In genomic region chr7:141123517-141123856, GRCm38 (mm10) we compare ENCODE assay signal across 8 mouse cellular contexts. TPM values are rescaled to one million over a fixed set of nuclear protein-coding genes. Genes with fewer than 3 reads are reported as not detected.
DNase-seq lines count a peak whose midpoint lies in the region; ATAC-seq and TF ChIP-seq lines count a peak whose summit lies in the region.

No protein-coding gene starts in this region.

- TF ChIP-seq CTCF in MEL (IDR thresholded peaks at IDR 0.05 in 2 of 3, conservative IDR thresholded peaks at IDR 0.05 in 1 of 3; ENCODE audit: control insufficient read depth in 1 of 3, insufficient read depth in 1 of 3, low read depth in 2 of 3, low read length in 3 of 3, poor library complexity in 1 of 3, severe bottlenecking in 1 of 3) = no peak

- no peaks in the 10 kb centered on the region for H3K9me3 ChIP-seq in heart, embryonic 16.5 days (replicated peaks; ENCODE audit: control insufficient read depth, low read length)
- no peaks in the 10 kb centered on the region for H3K9me3 ChIP-seq in MEL (replicated peaks; ENCODE audit: insufficient read depth, low read length)
- no peaks in the 10 kb centered on the region for H3K9me3 ChIP-seq in hindbrain, embryonic 10.5 days
- no peaks in the 10 kb centered on the region for H3K9me3 ChIP-seq in midbrain, embryonic 10.5 days (replicated peaks)

- H3K4me2 ChIP-seq in heart, embryonic 16.5 days (ENCODE audit: low read depth, low read length) = peak overlapping the region; percentile 90

- TF ChIP-seq RAD21 in MEL (IDR thresholded peaks at IDR 0.05; ENCODE audit: low read depth, low read length) = no peak

- H3K9ac ChIP-seq in heart, embryonic 16.5 days (ENCODE audit: low read length) = peak overlapping the region; percentile 88
- H3K9ac ChIP-seq in MEL (ENCODE audit: control insufficient read depth, low read depth, low read length, poor library complexity, severe bottlenecking) = peak overlapping the region; percentile 71

- WGBS in heart, embryonic 16.5 days = 4% methylated on average over 15 of the region's 15 CpGs
- 3% methylated on average over 15 of the region's 15 CpGs for WGBS in hindbrain, embryonic 10.5 days
- WGBS in midbrain, embryonic 10.5 days = 2% methylated on average over 15 of the region's 15 CpGs

- no peaks in the 10 kb centered on the region for H3K79me2 ChIP-seq in MEL (ENCODE audit: control insufficient read depth, insufficient read depth, low read length, poor library complexity)

- peak overlapping the region; percentile 93 for H3K27ac ChIP-seq in heart, embryonic 16.5 days (ENCODE audit: low read length)
- no peak overlapping the region for H3K27ac ChIP-seq in MEL (ENCODE audit: control insufficient read depth, low read depth, low read length)
- H3K27ac ChIP-seq in hindbrain, embryonic 10.5 days = peak overlapping the region; percentile 87
- peak overlapping the region; percentile 89 for H3K27ac ChIP-seq in midbrain, embryonic 10.5 days (replicated peaks)

- no peaks in the 10 kb centered on the region for H3K36me3 ChIP-seq in heart, embryonic 16.5 days (ENCODE audit: control insufficient read depth, insufficient read depth)
- peaks cover 0 to 23% of the 10 kb centered on the region in 2 experiments; a peak in 2 of 4 replicates for H3K36me3 ChIP-seq in MEL (ENCODE audit: control insufficient read depth in 1 of 2, insufficient read depth in 2 of 2, low read length in 2 of 2)
- H3K36me3 ChIP-seq in hindbrain, embryonic 10.5 days = no peaks in the 10 kb centered on the region
- no peaks in the 10 kb centered on the region for H3K36me3 ChIP-seq in midbrain, embryonic 10.5 days

- no peak for DNase-seq in heart, postnatal 4 days
- DNase-seq in MEL (ENCODE audit: low read depth, low spot score) = no peak
- no peak for DNase-seq in hindbrain, embryonic 10.5 days (ENCODE audit: low spot score)
- DNase-seq in midbrain, embryonic 10.5 days (ENCODE audit: low spot score) = no peak
- no peak for DNase-seq in frontal cortex, postnatal 25 days (ENCODE audit: low spot score in 2 of 2)
- no peak for DNase-seq in thymus, postnatal 36 days
- no peak for DNase-seq in right cerebral cortex, adult 2 months (ENCODE audit: low spot score in 2 of 2)

- TF ChIP-seq EP300 in MEL (IDR thresholded peaks at IDR 0.05; ENCODE audit: low read depth in 1 of 2, low read length in 2 of 2) = no peak

- H3K4me1 ChIP-seq in heart, embryonic 16.5 days (ENCODE audit: control insufficient read depth, insufficient read depth, low read length) = peaks cover 10% of the 10 kb centered on the region
- H3K4me1 ChIP-seq in MEL (ENCODE audit: control insufficient read depth in 1 of 2, insufficient read depth in 2 of 2, low read length in 2 of 2) = peaks cover 7 to 22% of the 10 kb centered on the region in 2 experiments
- peaks cover 9% of the 10 kb centered on the region for H3K4me1 ChIP-seq in hindbrain, embryonic 10.5 days (replicated peaks)
- H3K4me1 ChIP-seq in midbrain, embryonic 10.5 days = peaks cover 12% of the 10 kb centered on the region

- no peaks in the 10 kb centered on the region for H3K27me3 ChIP-seq in heart, embryonic 16.5 days (ENCODE audit: control insufficient read depth, insufficient read depth, low read length)
- no peaks in the 10 kb centered on the region for H3K27me3 ChIP-seq in MEL (ENCODE audit: control insufficient read depth in 1 of 2, insufficient read depth in 2 of 2, low read length in 2 of 2)
- H3K27me3 ChIP-seq in hindbrain, embryonic 10.5 days (ENCODE audit: insufficient read depth, poor library complexity, severe bottlenecking) = peaks cover under 1% of the 10 kb centered on the region; the same call in 1 of the 2 replicates
- H3K27me3 ChIP-seq in midbrain, embryonic 10.5 days (ENCODE audit: low read depth, poor library complexity, severe bottlenecking) = peaks cover 1% of the 10 kb centered on the region; the same call in 1 of the 2 replicates

- TF ChIP-seq POLR2A in MEL (IDR thresholded peaks at IDR 0.05; ENCODE audit: control insufficient read depth in 1 of 2, insufficient read depth in 1 of 2, low read depth in 1 of 2, low read length in 2 of 2, poor library complexity in 1 of 2) = no peak

- ATAC-seq in heart, embryonic 16.5 days (replicated peaks; ENCODE audit: extremely low read depth, insufficient read depth, low FRiP score) = no peak; the same call in 1 of the 2 replicates

- H3K4me3 ChIP-seq in heart, embryonic 16.5 days (ENCODE audit: low read length) = peak overlapping the region; percentile 81
- peak overlapping the region; percentile 84 to 99 for H3K4me3 ChIP-seq in MEL (ENCODE audit: control insufficient read depth in 1 of 2, insufficient read depth in 1 of 2, low read depth in 2 of 2, low read length in 2 of 2)
- H3K4me3 ChIP-seq in hindbrain, embryonic 10.5 days = peak overlapping the region; percentile 56
- peak overlapping the region; percentile 61 for H3K4me3 ChIP-seq in midbrain, embryonic 10.5 days

TF ChIP-seq in MEL, 35 proteins besides CTCF, POLR2A, EP300 and RAD21:
- TF ChIP-seq ELF1 (IDR thresholded peaks at IDR 0.05; ENCODE audit: low read depth, low read length) = no peak
- TF ChIP-seq CHD1 (IDR thresholded peaks at IDR 0.05; ENCODE audit: low read depth, low read length) = no peak
- no peak for TF ChIP-seq USF1 (IDR thresholded peaks at IDR 0.05; ENCODE audit: low read depth, low read length)
- TF ChIP-seq RCOR1 (IDR thresholded peaks at IDR 0.05; ENCODE audit: low read depth, low read length) = no peak
- no peak for TF ChIP-seq GABPA (IDR thresholded peaks at IDR 0.05; ENCODE audit: low read depth, low read length)
- no peak for TF ChIP-seq NELFE (IDR thresholded peaks at IDR 0.05; ENCODE audit: low read depth, low read length)
- TF ChIP-seq ZKSCAN1 (IDR thresholded peaks at IDR 0.05; ENCODE audit: low read depth, low read length) = no peak
- TF ChIP-seq POLR2AphosphoS5 (IDR thresholded peaks at IDR 0.05; ENCODE audit: borderline replicate concordance, low read depth, low read length) = no peak
- TF ChIP-seq TBP (IDR thresholded peaks at IDR 0.05; ENCODE audit: low read depth, low read length) = no peak
- no peak for TF ChIP-seq BHLHE40 (IDR thresholded peaks at IDR 0.05; ENCODE audit: borderline replicate concordance, low read depth, low read length)
- no peak for TF ChIP-seq MXI1 (IDR thresholded peaks at IDR 0.05; ENCODE audit: low read depth, low read length)
- TF ChIP-seq TAL1 (IDR thresholded peaks at IDR 0.05; ENCODE audit: low read length) = no peak
TF ChIP-seq in MEL: peak in this region for 0.

RNA-seq across cellular contexts. Expression of gene Ptdss2, which starts 1.3 kb away (rescaled TPM):
- polyA plus RNA-seq in heart, embryonic 16.5 days (2015; fragmentation: Nextera tagmentation; extraction: Ambion mirVana) = 56.1 and 63.9 TPM in 2 replicates
- 10 to 100 TPM; 40.2 to 42.5 TPM for total RNA-seq in heart, postnatal 4 days (2021)
- total RNA-seq in MEL (2012; rRNA removed) = 12.2 and 16.9 TPM in 2 replicates
- 10 to 100 TPM in 1 of 2 experiments, not detected in 1; 44.9 TPM for polyA plus RNA-seq in MEL (2012; ENCODE audit: insufficient read depth in 1 of 2, insufficient read length in 2 of 2, low read depth in 1 of 2, low replicate concordance in 2 of 2, missing spikeins in 1 of 2)
- 80.1 and 80.2 TPM in 2 replicates for polyA plus RNA-seq in hindbrain, embryonic 10.5 days (2016; fragmentation: Nextera tagmentation; extraction: Ambion mirVana)
- polyA plus RNA-seq in midbrain, embryonic 10.5 days (2016; fragmentation: Nextera tagmentation; extraction: Ambion mirVana) = 86.5 and 94.7 TPM in 2 replicates

RNA-seq across cellular contexts. Expression of gene Ano9, which starts 5.9 kb away (rescaled TPM):
- 0.49 and 1.00 TPM in 2 replicates for polyA plus RNA-seq in heart, embryonic 16.5 days (2015; fragmentation: Nextera tagmentation; extraction: Ambion mirVana)
- total RNA-seq in heart, postnatal 4 days (2021) = under 1 TPM in 1 of 2 experiments, not detected in 1; 0.20 TPM
- total RNA-seq in MEL (2012; rRNA removed) = 0.08 TPM in 1 of 2 replicates, not detected in the other
- polyA plus RNA-seq in MEL (2012; ENCODE audit: insufficient read depth in 1 of 2, insufficient read length in 2 of 2, low read depth in 1 of 2, low replicate concordance in 2 of 2, missing spikeins in 1 of 2) = under 1 TPM in 1 of 2 experiments, not detected in 1; 0.03 TPM
- 0.20 and 1.6 TPM in 2 replicates for polyA plus RNA-seq in hindbrain, embryonic 10.5 days (2016; fragmentation: Nextera tagmentation; extraction: Ambion mirVana)
- 0.07 and 0.16 TPM in 2 replicates for polyA plus RNA-seq in midbrain, embryonic 10.5 days (2016; fragmentation: Nextera tagmentation; extraction: Ambion mirVana)

RNA-seq across cellular contexts. Expression of gene Sigirr, which starts 23.1 kb away (rescaled TPM):
- 7.4 and 8.5 TPM in 2 replicates for polyA plus RNA-seq in heart, embryonic 16.5 days (2015; fragmentation: Nextera tagmentation; extraction: Ambion mirVana)
- 1 to 10 TPM; 3.3 to 4.3 TPM for total RNA-seq in heart, postnatal 4 days (2021)
- 8.3 and 8.6 TPM in 2 replicates for total RNA-seq in MEL (2012; rRNA removed)
- polyA plus RNA-seq in MEL (2012; ENCODE audit: insufficient read depth in 1 of 2, insufficient read length in 2 of 2, low read depth in 1 of 2, low replicate concordance in 2 of 2, missing spikeins in 1 of 2) = 10 to 100 TPM in 1 of 2 experiments, not detected in 1; 17.5 TPM
- 1.9 and 2.7 TPM in 2 replicates for polyA plus RNA-seq in hindbrain, embryonic 10.5 days (2016; fragmentation: Nextera tagmentation; extraction: Ambion mirVana)
- polyA plus RNA-seq in midbrain, embryonic 10.5 days (2016; fragmentation: Nextera tagmentation; extraction: Ambion mirVana) = 2.3 and 2.5 TPM in 2 replicates

RNA-seq across cellular contexts. Expression of gene Pkp3, which starts 45.5 kb away (rescaled TPM):
- 4.1 and 5.2 TPM in 2 replicates for polyA plus RNA-seq in heart, embryonic 16.5 days (2015; fragmentation: Nextera tagmentation; extraction: Ambion mirVana)
- total RNA-seq in heart, postnatal 4 days (2021) = under 1 TPM in 1 of 2 experiments, not detected in 1; 0.23 TPM
- not detected in 2 replicates for total RNA-seq in MEL (2012; rRNA removed)
- not detected for polyA plus RNA-seq in MEL (2012; ENCODE audit: insufficient read depth in 1 of 2, insufficient read length in 2 of 2, low read depth in 1 of 2, low replicate concordance in 2 of 2, missing spikeins in 1 of 2)
- 5.1 and 5.2 TPM in 2 replicates for polyA plus RNA-seq in hindbrain, embryonic 10.5 days (2016; fragmentation: Nextera tagmentation; extraction: Ambion mirVana)
- 1.8 and 2.0 TPM in 2 replicates for polyA plus RNA-seq in midbrain, embryonic 10.5 days (2016; fragmentation: Nextera tagmentation; extraction: Ambion mirVana)

RNA-seq across cellular contexts. Expression of gene Rnh1, which starts 49.2 kb away (rescaled TPM):
- polyA plus RNA-seq in heart, embryonic 16.5 days (2015; fragmentation: Nextera tagmentation; extraction: Ambion mirVana) = 96.9 and 111 TPM in 2 replicates
- 10 to 100 TPM; 73.9 to 84.0 TPM for total RNA-seq in heart, postnatal 4 days (2021)
- total RNA-seq in MEL (2012; rRNA removed) = 69.6 and 71.4 TPM in 2 replicates
- 10 to 100 TPM in 1 of 2 experiments, not detected in 1; 94.5 TPM for polyA plus RNA-seq in MEL (2012; ENCODE audit: insufficient read depth in 1 of 2, insufficient read length in 2 of 2, low read depth in 1 of 2, low replicate concordance in 2 of 2, missing spikeins in 1 of 2)
- 68.4 and 72.4 TPM in 2 replicates for polyA plus RNA-seq in hindbrain, embryonic 10.5 days (2016; fragmentation: Nextera tagmentation; extraction: Ambion mirVana)
- 64.5 and 66.6 TPM in 2 replicates for polyA plus RNA-seq in midbrain, embryonic 10.5 days (2016; fragmentation: Nextera tagmentation; extraction: Ambion mirVana)
